ENCODE assay signal across 24 mouse cellular contexts in the genomic region with DNA sequence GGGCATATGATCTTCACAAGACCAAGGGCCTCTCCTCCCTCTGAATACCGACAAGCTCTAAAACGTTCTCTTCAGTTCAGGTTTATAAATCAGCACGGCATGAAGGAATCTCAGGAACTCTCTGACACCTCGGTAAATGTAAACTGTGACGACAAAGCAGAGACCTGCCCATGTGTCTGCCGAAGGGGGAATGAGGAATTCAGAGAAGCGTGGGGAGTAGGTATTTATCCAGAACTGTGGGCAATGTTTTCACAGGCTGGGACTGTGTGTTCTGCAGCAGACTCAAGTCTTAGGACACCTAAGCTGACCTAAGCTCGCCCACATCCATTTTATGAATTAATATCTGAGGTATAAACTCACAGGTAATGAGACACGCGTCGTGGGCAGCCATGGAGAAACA. TPM values are rescaled to one million over a fixed set of nuclear protein-coding genes. Genes with fewer than 3 reads are reported as not detected.
DNase-seq lines count a peak whose midpoint lies in the region; ATAC-seq and TF ChIP-seq lines count a peak whose summit lies in the region.
"Had no signal": no experiment of that assay in that cellular context is flagged by ENCODE, and none has a peak within 500 bp of the region (broad histone marks: within the 10 kb centered on the region; RNA-seq: fewer than 3 reads in every experiment).

No protein-coding gene starts in this region.

- H3K9me3 ChIP-seq in heart, embryonic 12.5 days (replicated peaks): no peaks in the 10 kb centered on the region
- H3K9me3 ChIP-seq in kidney, embryonic 15.5 days (replicated peaks): no peaks in the 10 kb centered on the region
- no peaks in the 10 kb centered on the region for H3K9me3 ChIP-seq in lung, postnatal 0 days (ENCODE audit: low read length)
- H3K9me3 ChIP-seq: forebrain, embryonic 15.5 days; hindbrain, embryonic 13.5 days; liver, embryonic 15.5 days; megakaryocyte, embryonic 14.5 days; neural tube, embryonic 15.5 days had no signal

- TF ChIP-seq EP300 in lung, postnatal 0 days (IDR thresholded peaks at IDR 0.05): peak; percentile 64

- no peak overlapping the region for H3K9ac ChIP-seq in heart, embryonic 12.5 days
- H3K9ac ChIP-seq in kidney, embryonic 15.5 days: no peak overlapping the region
- H3K9ac ChIP-seq in lung, postnatal 0 days (replicated peaks; ENCODE audit: low read depth): no peak overlapping the region
- H3K9ac ChIP-seq: forebrain, embryonic 15.5 days; hindbrain, embryonic 13.5 days; liver, embryonic 15.5 days; neural tube, embryonic 15.5 days had no signal

- peak overlapping the region; percentile 39; the same call in 1 of the 2 replicates for H3K27ac ChIP-seq in heart, embryonic 12.5 days (ENCODE audit: poor library complexity, severe bottlenecking)
- H3K27ac ChIP-seq in kidney, embryonic 15.5 days: no peak overlapping the region
- H3K27ac ChIP-seq in lung, postnatal 0 days (ENCODE audit: low read length): peak overlapping the region; percentile 51
- H3K27ac ChIP-seq: forebrain, embryonic 15.5 days; hindbrain, embryonic 13.5 days; liver, embryonic 15.5 days; neural tube, embryonic 15.5 days had no signal

- 53% methylated on average over 11 of the region's 11 CpGs for WGBS in heart, embryonic 12.5 days
- 49% methylated on average over 11 of the region's 11 CpGs for WGBS in kidney, embryonic 15.5 days
- WGBS in lung, postnatal 0 days: 37% methylated on average over 11 of the region's 11 CpGs
- 43% methylated on average over 11 of the region's 11 CpGs for WGBS in lung, adult 2 months

- TF ChIP-seq POLR2A in lung, adult 2 months (IDR thresholded peaks at IDR 0.05; ENCODE audit: borderline replicate concordance, extremely low read depth, low read depth, low read length): no peak

- peaks cover 7% of the 10 kb centered on the region; the same call in 1 of the 2 replicates for H3K4me1 ChIP-seq in heart, embryonic 12.5 days (replicated peaks)
- H3K4me1 ChIP-seq in kidney, embryonic 15.5 days: peaks cover 8% of the 10 kb centered on the region; the same call in 1 of the 2 replicates
- no peaks in the 10 kb centered on the region; the same call in none of the 2 replicates for H3K4me1 ChIP-seq in lung, postnatal 0 days (ENCODE audit: insufficient read depth, low read depth, low read length)
- H3K4me1 ChIP-seq in lung, adult 2 months (ENCODE audit: control insufficient read depth, insufficient read depth, low read length): peaks cover 6% of the 10 kb centered on the region
- H3K4me1 ChIP-seq: hindbrain, embryonic 13.5 days; megakaryocyte, embryonic 14.5 days; neural tube, embryonic 15.5 days had no signal

- H3K27me3 ChIP-seq in heart, embryonic 12.5 days (replicated peaks): no peaks in the 10 kb centered on the region
- H3K27me3 ChIP-seq in kidney, embryonic 15.5 days: no peaks in the 10 kb centered on the region
- H3K27me3 ChIP-seq in lung, postnatal 0 days (replicated peaks; ENCODE audit: insufficient read depth, low read length): no peaks in the 10 kb centered on the region
- H3K27me3 ChIP-seq: forebrain, embryonic 15.5 days; hindbrain, embryonic 13.5 days; liver, embryonic 15.5 days; megakaryocyte, embryonic 14.5 days; neural tube, embryonic 15.5 days had no signal

- TF ChIP-seq CTCF in lung, postnatal 0 days (IDR thresholded peaks at IDR 0.05): no peak
- TF ChIP-seq CTCF in lung, adult 2 months (IDR thresholded peaks at IDR 0.05; ENCODE audit: insufficient read depth, low read length): no peak

- no peaks in the 10 kb centered on the region for H3K36me3 ChIP-seq in heart, embryonic 12.5 days
- no peaks in the 10 kb centered on the region for H3K36me3 ChIP-seq in kidney, embryonic 15.5 days
- no peaks in the 10 kb centered on the region for H3K36me3 ChIP-seq in lung, postnatal 0 days (ENCODE audit: insufficient read depth, low read length)
- H3K36me3 ChIP-seq: forebrain, embryonic 15.5 days; hindbrain, embryonic 13.5 days; liver, embryonic 15.5 days; neural tube, embryonic 15.5 days had no signal

- intact Hi-C loops in heart, postnatal 36 days (cut with DNase I): no loop called here

- no peak for DNase-seq in heart, postnatal 36 days
- DNase-seq in kidney, adult 11 months: no peak
- DNase-seq in lung, postnatal 0 days (ENCODE audit: low spot score): peak; percentile 53
- no peak for DNase-seq in lung, adult 2 months
- DNase-seq: adrenal gland, postnatal 36 days; cerebellum, adult 2 months; cerebellum, postnatal 36 days; gastrocnemius, postnatal 14 days; kidney, postnatal 10 days; right cerebral cortex, postnatal 14 days; spleen, adult 18-20 months; thymus, adult 2 months had no signal

- peak overlapping the region; percentile 43 for H3K4me2 ChIP-seq in heart, embryonic 12.5 days
- no peak overlapping the region for H3K4me2 ChIP-seq in kidney, embryonic 15.5 days
- no peak overlapping the region for H3K4me2 ChIP-seq in lung, postnatal 0 days (replicated peaks; ENCODE audit: low read depth, low read length)
- H3K4me2 ChIP-seq: forebrain, embryonic 15.5 days; heart, embryonic 11.5 days; hindbrain, embryonic 13.5 days; liver, embryonic 15.5 days; neural tube, embryonic 15.5 days had no signal

- H3K4me3 ChIP-seq in heart, embryonic 12.5 days: no peak overlapping the region
- no peak overlapping the region for H3K4me3 ChIP-seq in kidney, embryonic 15.5 days (replicated peaks)
- H3K4me3 ChIP-seq in lung, postnatal 0 days (ENCODE audit: low read depth, low read length): no peak overlapping the region
- H3K4me3 ChIP-seq in lung, adult 2 months (replicated peaks; ENCODE audit: extremely low read depth, low read depth, low read length): no peak overlapping the region
- H3K4me3 ChIP-seq: erythroblast, embryonic 14.5 days; forebrain, embryonic 15.5 days; hindbrain, embryonic 13.5 days; liver, embryonic 15.5 days; megakaryocyte, embryonic 14.5 days; neural tube, embryonic 15.5 days had no signal

- no peak for ATAC-seq in heart, embryonic 12.5 days (ENCODE audit: insufficient number of reproducible peaks, low FRiP score)
- ATAC-seq in kidney, embryonic 15.5 days (replicated peaks; ENCODE audit: low FRiP score): peak; percentile 66
- peak; percentile 93 for ATAC-seq in lung, postnatal 0 days
- ATAC-seq in cerebellum, adult (ENCODE audit: insufficient number of reproducible peaks, low FRiP score, low TSS enrichment): no peak
- ATAC-seq: forebrain, embryonic 15.5 days; intestine, embryonic 16.5 days; midbrain, embryonic 16.5 days had no signal

RNA-seq across cellular contexts. Expression of gene Alcam, which starts 20.7 kb away (rescaled TPM):
- 13.8 and 15.3 TPM in 2 replicates for polyA plus RNA-seq in heart, embryonic 12.5 days (2016; fragmentation: Nextera tagmentation; extraction: Ambion mirVana)
- 1 to 10 TPM; 2.6 to 3.4 TPM for total RNA-seq in heart, postnatal 36 days (2021)
- polyA plus RNA-seq in kidney, embryonic 15.5 days (2015; fragmentation: Nextera tagmentation; extraction: Ambion mirVana): 55.8 and 57.9 TPM in 2 replicates
- polyA plus RNA-seq in lung, postnatal 0 days (2015; fragmentation: Nextera tagmentation; extraction: Ambion mirVana): 68.9 and 79.4 TPM in 2 replicates
- 81.9 and 82.2 TPM in 2 replicates for polyA plus RNA-seq in lung, adult 2 months (2012; rRNA removed)

Comparison
In these comparisons a context has a peak if more than half of its experiments do, and no peak if none do; other contexts are left out.
1. ATAC-seq: peak in kidney, embryonic 15.5 days (single experiment) and lung, postnatal 0 days (single experiment); none in heart, embryonic 12.5 days (single experiment) and cerebellum, adult (single experiment).